Mouse (Mus musculus): ENCODE measurements around the gene Tll2. TPM values are rescaled to one million over a fixed set of nuclear protein-coding genes. Genes with fewer than 3 reads are reported as not detected.

The Tll2 gene
- total and polyA plus RNA-seq, 2 experiments from 2014 or later = 0.33 to 1.00 TPM

- Histone ChIP-seq H3K9ac (no peak overlapping the region), H3K4me2 (ENCODE audit: low read depth) (no peak overlapping the region), H3K9me3 (ENCODE audit: low read length) (no peaks in the 10 kb centered on the region), H3K36me3 (ENCODE audit: insufficient read depth) (no peaks in the 10 kb centered on the region), H3K4me3 (ENCODE audit: low read depth, low read length) (no peak overlapping the region), H3K27ac (ENCODE audit: low read depth, low read length) (peak overlapping the region; percentile 40; the same call in 1 of the 2 replicates), H3K4me1 (ENCODE audit: insufficient read depth) (peaks cover 6% of the 10 kb centered on the region; the same call in 1 of the 2 replicates), H3K27me3 (ENCODE audit: insufficient read depth, low read length) (no peaks in the 10 kb centered on the region)
- peak; percentile 62 for DNase-seq
- WGBS = 44% methylated on average over 7 of the region's 7 CpGs
- ATAC-seq = peak; percentile 62
- no peak for TF ChIP-seq CTCF (IDR thresholded peaks at IDR 0.05; ENCODE audit: low read depth)
These were observed 105.8 kb downstream of the Tll2 start for GRCm38 (mm10) chr19:41100863-41101262.

- H3K27me3 ChIP-seq (ENCODE audit: insufficient read depth, low read length) = no peaks in the 10 kb centered on the region
- ATAC-seq (no peak), DNase-seq (no peak)
- no peak overlapping the region for H3K27ac ChIP-seq (ENCODE audit: low read depth, low read length)
- H3K9me3 ChIP-seq (ENCODE audit: low read length) = no peaks in the 10 kb centered on the region
- no peak overlapping the region for H3K4me2 ChIP-seq (ENCODE audit: low read depth)
- H3K36me3 ChIP-seq (ENCODE audit: insufficient read depth) = no peaks in the 10 kb centered on the region
- 40% methylated on average over 4 of the region's 4 CpGs for WGBS
- no peak for TF ChIP-seq CTCF (IDR thresholded peaks at IDR 0.05; ENCODE audit: low read depth)
- no peak overlapping the region for H3K4me3 ChIP-seq (ENCODE audit: low read depth, low read length)
- no peak overlapping the region for H3K9ac ChIP-seq
- peaks cover 6% of the 10 kb centered on the region; the same call in 1 of the 2 replicates for H3K4me1 ChIP-seq (ENCODE audit: insufficient read depth)
These were observed 109.6 kb downstream of the Tll2 start for GRCm38 (mm10) chr19:41097038-41097437.

- no peaks in the 10 kb centered on the region for H3K27me3 ChIP-seq (ENCODE audit: insufficient read depth, low read length)
- no peak overlapping the region for H3K27ac ChIP-seq (ENCODE audit: low read depth, low read length)
- H3K36me3 ChIP-seq (ENCODE audit: insufficient read depth) = no peaks in the 10 kb centered on the region
- no peak for ATAC-seq
- TF ChIP-seq CTCF (IDR thresholded peaks at IDR 0.05; ENCODE audit: low read depth) = no peak
- 92% methylated on average over 2 of the region's 2 CpGs for WGBS
- no peak overlapping the region for H3K4me3 ChIP-seq (ENCODE audit: low read depth, low read length)
- H3K9ac ChIP-seq = no peak overlapping the region
- no peaks in the 10 kb centered on the region for H3K9me3 ChIP-seq (ENCODE audit: low read length)
- H3K4me1 ChIP-seq (ENCODE audit: insufficient read depth) = no peaks in the 10 kb centered on the region
- DNase-seq = no peak
- no peak overlapping the region for H3K4me2 ChIP-seq (ENCODE audit: low read depth)
These were observed 114.7 kb downstream of the Tll2 start for GRCm38 (mm10) chr19:41091901-41092300.

GRCm38 (mm10) chr19:41089833-41090232 is 116.8 kb downstream of the Tll2 start:
- DNase-seq = peak; percentile 89
- Histone ChIP-seq H3K9me3 (ENCODE audit: low read length) (no peaks in the 10 kb centered on the region), H3K9ac (no peak overlapping the region), H3K4me3 (ENCODE audit: low read depth, low read length) (no peak overlapping the region), H3K36me3 (ENCODE audit: insufficient read depth) (no peaks in the 10 kb centered on the region), H3K4me2 (ENCODE audit: low read depth) (no peak overlapping the region), H3K27ac (ENCODE audit: low read depth, low read length) (no peak overlapping the region), H3K4me1 (ENCODE audit: insufficient read depth) (no peaks in the 10 kb centered on the region), H3K27me3 (ENCODE audit: insufficient read depth, low read length) (no peaks in the 10 kb centered on the region)
- TF ChIP-seq CTCF (IDR thresholded peaks at IDR 0.05; ENCODE audit: low read depth) = peak; percentile 91
- WGBS = 4% methylated on average over 5 of the region's 5 CpGs
- ATAC-seq = peak; percentile 77

- Histone ChIP-seq H3K27me3 (ENCODE audit: insufficient read depth, low read length) (no peaks in the 10 kb centered on the region), H3K4me3 (ENCODE audit: low read depth, low read length) (no peak overlapping the region), H3K9ac (no peak overlapping the region), H3K4me1 (ENCODE audit: insufficient read depth) (no peaks in the 10 kb centered on the region), H3K4me2 (ENCODE audit: low read depth) (no peak overlapping the region), H3K9me3 (ENCODE audit: low read length) (no peaks in the 10 kb centered on the region), H3K36me3 (ENCODE audit: insufficient read depth) (no peaks in the 10 kb centered on the region), H3K27ac (ENCODE audit: low read depth, low read length) (no peak overlapping the region)
- 39% methylated on average over 18 of the region's 18 CpGs for WGBS
- DNase-seq (no peak), ATAC-seq (no peak)
- no peak for TF ChIP-seq CTCF (IDR thresholded peaks at IDR 0.05; ENCODE audit: low read depth)
These were observed 118.1 kb downstream of the Tll2 start for GRCm38 (mm10) chr19:41088491-41088890.

GRCm38 (mm10) chr19:41087901-41088300 is 118.7 kb downstream of the Tll2 start:
- no peak for TF ChIP-seq CTCF (IDR thresholded peaks at IDR 0.05; ENCODE audit: low read depth)
- 27% methylated on average over 4 of the region's 4 CpGs for WGBS
- no peak overlapping the region for H3K9ac ChIP-seq
- no peak overlapping the region for H3K4me3 ChIP-seq (ENCODE audit: low read depth, low read length)
- no peak overlapping the region for H3K4me2 ChIP-seq (ENCODE audit: low read depth)
- no peak for DNase-seq
- no peaks in the 10 kb centered on the region for H3K27me3 ChIP-seq (ENCODE audit: insufficient read depth, low read length)
- ATAC-seq = no peak
- no peaks in the 10 kb centered on the region for H3K9me3 ChIP-seq (ENCODE audit: low read length)
- H3K27ac ChIP-seq (ENCODE audit: low read depth, low read length) = no peak overlapping the region
- no peaks in the 10 kb centered on the region for H3K36me3 ChIP-seq (ENCODE audit: insufficient read depth)
- H3K4me1 ChIP-seq (ENCODE audit: insufficient read depth) = no peaks in the 10 kb centered on the region

- no peaks in the 10 kb centered on the region for H3K36me3 ChIP-seq (ENCODE audit: insufficient read depth)
- 0 out of 2 replicates have a peak, but pooled peaks cover 3% of the 10 kb centered on the region for H3K4me1 ChIP-seq (ENCODE audit: insufficient read depth)
- TF ChIP-seq CTCF (IDR thresholded peaks at IDR 0.05; ENCODE audit: low read depth) = peak; percentile 93
- H3K4me2 ChIP-seq (ENCODE audit: low read depth) = no peak overlapping the region
- peak; percentile 82 for ATAC-seq
- WGBS = 12% methylated on average over 2 of the region's 2 CpGs
- peak; percentile 92 for DNase-seq
- H3K27ac ChIP-seq (ENCODE audit: low read depth, low read length) = no peak overlapping the region
- no peak overlapping the region for H3K9ac ChIP-seq
- H3K9me3 ChIP-seq (ENCODE audit: low read length) = no peaks in the 10 kb centered on the region
- H3K4me3 ChIP-seq (ENCODE audit: low read depth, low read length) = no peak overlapping the region
- H3K27me3 ChIP-seq (ENCODE audit: insufficient read depth, low read length) = no peaks in the 10 kb centered on the region
These were observed 119.9 kb downstream of the Tll2 start for GRCm38 (mm10) chr19:41086700-41087099.
